Mouse (Mus musculus): Measurements from ENCODE around the gene Cmc1.

Gene Cmc1

GRCm38 (mm10) chr9:118029490-118029889 is 120.5 kb downstream of the Cmc1 start:
- no peak for DNase-seq

- DNase-seq, result no peak
Observed at GRCm38 (mm10) chr9:118024966-118025365, 125.0 kb downstream of the Cmc1 start.
